Mouse (Mus musculus) lung, embryonic 15.5 days (tissue): ENCODE results near the gene Gal3st1. TPM values are rescaled to one million over a fixed set of nuclear protein-coding genes. Genes with fewer than 3 reads are reported as not detected.

Experiments
- ATAC-seq: fragments of 200-750 bp; cut with Nextera tagmentation; 2 replicates; pipeline ENCODE4 v1.8.0; 2017; ENCODE audit warnings: moderate number of reproducible peaks, borderline replicate concordance; ENCODE audit not compliant: low FRiP score, low TSS enrichment; ENCODE audit errors: extremely low read depth
- H3K27ac ChIP-seq: fragments of 300-500 bp; sonication (generic); 2 replicates; pipeline ENCODE4 v1.5.1; 2015; ENCODE audit warnings: moderate library complexity, mild to moderate bottlenecking, inconsistent platforms
- H3K27me3 ChIP-seq: fragments of 300-500 bp; sonication (generic); 2 replicates; pipeline ENCODE4 v1.6.1; 2015; ENCODE audit warnings: inconsistent platforms
- H3K36me3 ChIP-seq: fragments of 300-500 bp; sonication (generic); 2 replicates; pipeline ENCODE4 v1.6.1; 2015; ENCODE audit warnings: inconsistent platforms
- H3K4me1 ChIP-seq: fragments of 300-500 bp; sonication (generic); 2 replicates; pipeline ENCODE4 v1.6.1; 2015; ENCODE audit warnings: inconsistent platforms
- H3K4me2 ChIP-seq: fragments of 300-500 bp; sonication (generic); 2 replicates; pipeline ENCODE4 v1.6.1; 2015; ENCODE audit warnings: inconsistent platforms, mild to moderate bottlenecking, moderate library complexity
- H3K4me3 ChIP-seq: fragments of 300-500 bp; sonication (generic); 2 replicates; pipeline ENCODE4 v1.5.1; 2015; ENCODE audit warnings: mild to moderate bottlenecking, inconsistent platforms
- H3K9ac ChIP-seq: fragments of 300-500 bp; sonication (generic); 2 replicates; pipeline ENCODE4 v1.6.1; 2015; ENCODE audit warnings: inconsistent platforms
- H3K9me3 ChIP-seq: fragments of 300-500 bp; sonication (generic); 2 replicates; pipeline ENCODE4 v1.6.1; 2016; ENCODE audit warnings: inconsistent platforms
- WGBS: fragments of 180-500 bp; shearing (Covaris S2); methylation state at CpG from one replicate; pipeline ENCODE4 v1.1.7; 2015; 5-methylcytosine and 5-hydroxymethylcytosine counted together
- polyA plus RNA-seq: library from polyadenylated mRNA; unstranded; fragments of >200 nt; fragmentation: Nextera tagmentation; extraction: Ambion mirVana; gene quantifications from 2 replicates; pipeline ENCODE4 v1.2.1, GENCODE M21; 2015

The Gal3st1 gene
- polyA plus RNA-seq, 1 experiment from 2014 or later: 9.0 TPM

GRCm38 (mm10) chr11:3963610-3964415 is 19.6 kb upstream of the Gal3st1 start, which contains the start of gene Pes1:
Gene Pes1, plus strand, starts transcription at chr11:3963975.
- peak within 1 kb of the TSS; percentile 81 for H3K4me3 ChIP-seq
- no peaks in the 10 kb centered on the region for H3K27me3 ChIP-seq
- no peaks in the 10 kb centered on the region for H3K9me3 ChIP-seq
- ATAC-seq: peak; percentile 94
- H3K4me1 ChIP-seq: peaks cover 16% of the 10 kb centered on the region
- peak within 1 kb of the TSS; percentile 76 for H3K9ac ChIP-seq
- H3K27ac ChIP-seq: peak within 1 kb of the TSS; percentile 66
- peaks cover 4% of the 10 kb centered on the region for H3K36me3 ChIP-seq
- WGBS: 1% methylated on average over 31 of the region's 31 CpGs
- H3K4me2 ChIP-seq: peak within 1 kb of the TSS; percentile 68

- H3K36me3 ChIP-seq: peaks cover 10% of the 10 kb centered on the region
- WGBS: 11% methylated on average over 11 of the region's 11 CpGs
- H3K4me1 ChIP-seq: peaks cover 16% of the 10 kb centered on the region
- ATAC-seq: no peak
- H3K9me3 ChIP-seq: no peaks in the 10 kb centered on the region
- peak overlapping the region; percentile 66; the same call in 1 of the 2 replicates for H3K27ac ChIP-seq
- H3K27me3 ChIP-seq: no peaks in the 10 kb centered on the region
- H3K9ac ChIP-seq: peak overlapping the region; percentile 76
- peak overlapping the region; percentile 68 for H3K4me2 ChIP-seq
- H3K4me3 ChIP-seq: peak overlapping the region; percentile 81
Measured at GRCm38 (mm10) chr11:3964416-3965172, 18.8 kb upstream of the Gal3st1 start.

- Histone ChIP-seq H3K9me3 (no peaks in the 10 kb centered on the region), H3K9ac (no peak overlapping the region), H3K4me1 (peaks cover 12% of the 10 kb centered on the region), H3K4me2 (no peak overlapping the region), H3K36me3 (peaks cover 62% of the 10 kb centered on the region), H3K4me3 (no peak overlapping the region), H3K27ac (no peak overlapping the region), H3K27me3 (no peaks in the 10 kb centered on the region)
- no peak for ATAC-seq
- WGBS: 71% methylated on average over 3 of the region's 3 CpGs
Measured at GRCm38 (mm10) chr11:3969837-3970236, 13.6 kb upstream of the Gal3st1 start.

DNA sequence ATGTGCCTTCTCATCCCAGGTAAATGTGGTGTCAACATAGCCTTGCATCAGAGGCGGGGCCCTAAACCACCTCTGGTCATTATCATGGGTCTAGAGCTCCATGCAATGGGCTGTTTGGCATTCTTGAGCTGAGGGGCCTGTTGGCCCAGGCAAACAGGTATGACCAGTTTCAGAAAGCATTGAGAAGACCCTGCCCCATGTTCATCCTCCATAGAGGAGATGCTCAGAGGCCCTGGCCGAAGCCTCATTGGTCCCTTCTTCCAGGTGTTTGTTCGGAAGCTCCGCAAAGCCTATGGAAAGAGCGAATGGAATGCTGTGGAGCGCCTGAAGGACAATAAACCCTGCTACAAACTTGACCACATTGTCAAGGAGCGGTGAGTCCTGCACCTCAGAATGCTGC is 13.1 kb upstream of the Gal3st1 start:
- no peak overlapping the region for H3K4me3 ChIP-seq
- H3K27ac ChIP-seq: no peak overlapping the region
- H3K4me1 ChIP-seq: peaks cover 7% of the 10 kb centered on the region
- H3K4me2 ChIP-seq: no peak overlapping the region
- peaks cover 68% of the 10 kb centered on the region for H3K36me3 ChIP-seq
- no peak overlapping the region for H3K9ac ChIP-seq
- no peak for ATAC-seq
- H3K27me3 ChIP-seq: no peaks in the 10 kb centered on the region
- WGBS: 92% methylated on average over 7 of the region's 7 CpGs
- no peaks in the 10 kb centered on the region for H3K9me3 ChIP-seq

DNA sequence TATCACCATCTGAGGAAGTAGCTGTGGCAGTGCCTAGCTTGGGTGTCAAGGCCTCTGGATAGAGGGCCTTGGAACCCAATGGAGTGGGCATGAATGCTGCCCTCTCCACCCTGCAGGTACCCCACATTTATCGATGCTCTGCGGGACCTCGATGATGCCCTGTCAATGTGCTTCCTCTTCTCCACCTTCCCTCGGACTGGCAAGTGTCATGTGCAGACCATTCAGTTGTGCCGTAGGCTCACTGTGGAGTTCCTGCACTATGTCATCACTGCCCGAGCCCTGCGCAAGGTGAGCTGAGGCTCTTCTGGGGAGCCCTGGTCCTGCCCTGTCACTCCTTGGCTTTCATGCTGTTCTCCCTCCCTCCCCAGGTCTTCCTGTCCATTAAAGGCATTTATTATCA is 10.4 kb upstream of the Gal3st1 start:
- no peaks in the 10 kb centered on the region for H3K27me3 ChIP-seq
- no peak overlapping the region for H3K4me2 ChIP-seq
- no peak overlapping the region for H3K27ac ChIP-seq
- no peak overlapping the region for H3K4me3 ChIP-seq
- peaks cover 94% of the 10 kb centered on the region for H3K36me3 ChIP-seq
- WGBS: 91% methylated on average over 7 of the region's 7 CpGs
- H3K4me1 ChIP-seq: no peaks in the 10 kb centered on the region
- ATAC-seq: no peak
- H3K9ac ChIP-seq: no peak overlapping the region
- no peaks in the 10 kb centered on the region for H3K9me3 ChIP-seq

GRCm38 (mm10) chr11:3974311-3974710 is 9.1 kb upstream of the Gal3st1 start:
- ATAC-seq: no peak
- Histone ChIP-seq H3K36me3 (peaks cover 98% of the 10 kb centered on the region), H3K4me2 (no peak overlapping the region), H3K4me1 (no peaks in the 10 kb centered on the region), H3K27me3 (no peaks in the 10 kb centered on the region), H3K27ac (no peak overlapping the region), H3K9me3 (no peaks in the 10 kb centered on the region), H3K4me3 (no peak overlapping the region), H3K9ac (no peak overlapping the region)
- 75% methylated on average over 3 of the region's 3 CpGs for WGBS

- Histone ChIP-seq H3K36me3 (peaks cover 85% of the 10 kb centered on the region), H3K27ac (no peak within 1 kb of the TSS), H3K27me3 (no peaks in the 10 kb centered on the region), H3K9me3 (no peaks in the 10 kb centered on the region), H3K4me1 (no peaks in the 10 kb centered on the region), H3K4me2 (no peak within 1 kb of the TSS), H3K4me3 (no peak within 1 kb of the TSS), H3K9ac (no peak within 1 kb of the TSS)
- WGBS: 95% methylated on average over 6 of the region's 6 CpGs
- no peak for ATAC-seq
Measured at GRCm38 (mm10) chr11:3976678-3977077, 6.8 kb upstream of the Gal3st1 start, which contains the start of gene 4930556J24Rik. Gene 4930556J24Rik, minus strand, starts transcription at chr11:3976778.

DNA sequence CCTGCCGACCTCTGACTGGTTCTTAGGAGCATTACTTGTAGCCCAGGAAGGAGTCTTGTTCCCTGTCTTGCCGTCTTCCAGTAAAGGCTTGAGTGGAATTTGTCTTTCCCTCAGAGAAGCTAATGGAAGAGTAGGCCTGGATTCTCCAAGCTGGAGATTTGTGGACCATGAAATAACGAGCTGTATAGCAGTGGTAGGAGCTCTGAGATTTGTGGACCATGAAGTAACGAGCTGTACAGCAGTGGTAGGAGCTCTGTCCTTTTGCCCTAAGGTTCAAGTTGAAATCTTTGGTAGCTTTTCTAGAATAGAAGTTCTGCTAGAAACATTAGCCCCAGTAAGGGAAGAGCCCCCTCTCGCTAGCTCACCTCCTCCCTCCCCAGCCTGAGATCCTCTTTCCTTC is 5.0 kb upstream of the Gal3st1 start:
- H3K4me3 ChIP-seq: no peak overlapping the region
- peaks cover 13% of the 10 kb centered on the region for H3K27me3 ChIP-seq
- no peaks in the 10 kb centered on the region for H3K4me1 ChIP-seq
- no peak for ATAC-seq
- H3K27ac ChIP-seq: no peak overlapping the region
- 87% methylated on average over 5 of the region's 5 CpGs for WGBS
- no peaks in the 10 kb centered on the region for H3K9me3 ChIP-seq
- H3K9ac ChIP-seq: no peak overlapping the region
- no peak overlapping the region for H3K4me2 ChIP-seq
- peaks cover 68% of the 10 kb centered on the region for H3K36me3 ChIP-seq

DNA sequence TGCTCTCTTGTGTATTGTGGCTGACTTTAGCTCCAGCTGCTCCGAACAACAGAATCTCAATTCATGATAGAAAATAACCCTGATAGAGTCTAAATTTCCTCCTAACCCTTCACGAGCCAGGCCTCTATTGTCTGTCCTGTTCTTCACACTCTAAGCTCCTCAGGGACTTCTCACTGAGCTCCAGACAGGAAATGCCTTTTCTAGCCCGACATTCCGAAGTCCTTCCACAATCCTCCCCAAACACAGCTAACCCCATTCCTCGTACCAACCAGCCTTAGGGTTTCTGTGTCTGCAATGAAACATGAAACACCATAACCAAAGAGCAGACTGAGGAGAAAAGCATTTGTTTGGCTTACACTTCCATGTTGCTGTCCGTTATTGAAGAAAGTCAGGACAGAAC is 1.9 kb upstream of the Gal3st1 start:
- H3K27ac ChIP-seq: no peak overlapping the region
- peaks cover 38% of the 10 kb centered on the region for H3K36me3 ChIP-seq
- H3K4me3 ChIP-seq: no peak overlapping the region
- ATAC-seq: no peak
- H3K27me3 ChIP-seq: peaks cover 29% of the 10 kb centered on the region
- H3K4me1 ChIP-seq: no peaks in the 10 kb centered on the region
- no peak overlapping the region for H3K4me2 ChIP-seq
- no peaks in the 10 kb centered on the region for H3K9me3 ChIP-seq
- 57% methylated on average over 6 of the region's 6 CpGs for WGBS
- no peak overlapping the region for H3K9ac ChIP-seq

GRCm38 (mm10) chr11:3982275-3983209 is 894 bp upstream of the Gal3st1 start:
- H3K9me3 ChIP-seq: no peaks in the 10 kb centered on the region
- H3K4me1 ChIP-seq: no peaks in the 10 kb centered on the region
- H3K4me2 ChIP-seq: no peak overlapping the region; the same call in 1 of the 2 replicates
- peaks cover 29% of the 10 kb centered on the region for H3K27me3 ChIP-seq
- H3K9ac ChIP-seq: no peak overlapping the region
- no peak overlapping the region for H3K4me3 ChIP-seq
- H3K36me3 ChIP-seq: peaks cover 28% of the 10 kb centered on the region
- no peak for ATAC-seq
- WGBS: 57% methylated on average over 7 of the region's 7 CpGs
- no peak overlapping the region for H3K27ac ChIP-seq
